Mouse (Mus musculus): Measurements from ENCODE around the gene Krt82. TPM values are rescaled to one million over a fixed set of nuclear protein-coding genes. Genes with fewer than 3 reads are reported as not detected.

The Krt82 gene
- not detected for total RNA-seq (2022)

DNA sequence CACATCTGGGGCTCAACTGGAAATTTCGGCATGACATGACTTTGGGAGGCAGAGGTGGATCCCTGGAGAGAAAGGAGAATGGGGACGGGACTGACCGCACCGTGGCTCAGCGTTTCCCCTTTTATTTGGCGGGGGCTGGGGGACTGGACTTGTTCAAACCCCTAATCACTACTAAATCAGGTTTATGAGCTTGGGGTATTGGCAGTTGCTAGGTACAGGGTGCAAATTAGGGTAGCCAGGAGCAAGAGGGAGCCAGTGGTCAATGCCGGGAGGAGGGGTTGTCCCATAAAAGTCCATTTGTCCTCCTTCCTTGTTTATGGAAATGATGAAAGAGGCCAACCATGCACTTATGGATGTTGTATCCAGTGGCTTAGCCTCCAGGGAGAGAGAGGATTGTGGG, at the start of gene Krt82:
Krt82 (minus strand) TSS at position 101 of the 400 bp plus-strand sequence.
- no peak for DNase-seq (ENCODE audit: low spot score in 2 of 2)

- DNase-seq (ENCODE audit: low spot score in 2 of 2), result no peak
These were observed 48.7 kb upstream of the Krt82 start for GRCm38 (mm10) chr15:101599123-101599522.

- no peak for DNase-seq (ENCODE audit: low spot score in 2 of 2)
These were observed 37.7 kb upstream of the Krt82 start for GRCm38 (mm10) chr15:101588216-101588615.

DNA sequence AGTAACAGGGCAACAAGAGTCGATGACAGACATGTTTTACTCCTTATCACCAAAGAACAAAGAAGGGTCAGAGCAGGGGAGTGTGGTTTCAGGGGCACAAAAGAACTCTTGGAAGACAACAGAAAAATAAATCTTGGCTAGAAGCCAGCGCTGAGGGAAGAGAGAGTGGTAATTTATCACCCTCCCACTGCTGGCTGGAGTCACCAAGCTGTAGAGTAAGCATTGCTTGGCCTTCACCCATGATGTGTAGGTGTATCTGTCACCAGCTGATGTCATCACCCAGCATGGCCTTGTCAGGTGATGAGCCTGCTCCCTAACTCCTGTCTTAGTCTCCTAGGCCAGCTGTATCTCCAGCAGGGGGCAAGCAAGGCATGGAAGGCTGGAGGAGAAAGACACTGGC, 34.0 kb upstream of the Krt82 start:
- DNase-seq (ENCODE audit: low spot score in 2 of 2), result no peak

DNA sequence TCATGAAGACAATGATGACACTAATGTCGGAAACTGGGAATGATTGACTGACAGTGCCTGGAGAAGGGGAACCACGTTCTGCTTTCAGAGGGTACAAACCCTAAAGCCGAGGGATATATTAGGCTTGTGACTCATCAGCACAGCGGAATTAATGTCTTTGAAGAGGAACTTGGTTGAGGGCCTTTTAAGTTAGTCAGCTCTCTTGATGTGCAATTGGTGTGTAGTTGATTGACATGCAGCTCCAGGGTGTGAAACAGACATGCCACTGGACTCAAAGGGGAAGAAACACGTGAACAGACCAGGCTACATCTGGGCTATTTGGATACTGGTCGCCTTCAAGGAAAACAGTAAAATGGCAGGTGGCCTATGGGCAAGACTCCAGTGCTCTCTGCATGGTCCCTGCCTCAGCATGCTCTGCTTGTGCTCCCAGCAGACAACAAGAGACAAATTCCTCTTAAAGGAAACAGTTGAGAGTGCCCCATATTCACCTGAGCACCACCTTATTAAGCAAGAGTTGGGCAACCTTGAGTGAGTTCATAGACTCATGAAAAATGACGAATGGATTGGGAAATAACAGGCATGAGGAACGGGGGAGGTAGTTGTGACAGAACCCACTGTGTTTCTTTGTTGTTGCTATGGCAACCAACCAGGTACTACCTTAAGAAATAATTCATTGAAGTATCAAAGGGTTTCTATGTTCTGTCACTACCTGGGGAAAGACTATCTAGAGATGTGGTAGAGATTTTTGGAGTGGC, 32.9 kb upstream of the Krt82 start:
- DNase-seq (ENCODE audit: low spot score in 2 of 2), result no peak

DNA sequence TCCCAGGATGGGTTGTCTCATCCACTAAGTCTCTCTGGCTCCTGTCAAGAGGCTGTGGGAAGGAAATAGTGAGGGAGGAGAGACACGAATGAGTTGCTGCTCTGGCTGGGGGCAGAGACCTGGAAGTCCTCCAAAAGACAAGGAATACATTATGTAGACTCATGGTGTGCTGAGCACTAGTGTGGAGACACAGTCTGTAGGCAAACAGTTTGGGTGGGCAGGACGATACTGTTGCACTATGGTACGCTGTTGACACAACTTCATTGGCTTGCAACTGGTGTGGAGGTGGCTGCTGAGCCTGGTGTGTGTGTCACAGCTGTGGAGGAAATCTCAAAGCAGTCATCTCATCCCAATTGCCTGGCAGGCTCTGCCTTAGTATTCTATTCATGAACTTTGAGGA, 31.2 kb upstream of the Krt82 start:
- DNase-seq (ENCODE audit: low spot score in 2 of 2), result no peak

DNA sequence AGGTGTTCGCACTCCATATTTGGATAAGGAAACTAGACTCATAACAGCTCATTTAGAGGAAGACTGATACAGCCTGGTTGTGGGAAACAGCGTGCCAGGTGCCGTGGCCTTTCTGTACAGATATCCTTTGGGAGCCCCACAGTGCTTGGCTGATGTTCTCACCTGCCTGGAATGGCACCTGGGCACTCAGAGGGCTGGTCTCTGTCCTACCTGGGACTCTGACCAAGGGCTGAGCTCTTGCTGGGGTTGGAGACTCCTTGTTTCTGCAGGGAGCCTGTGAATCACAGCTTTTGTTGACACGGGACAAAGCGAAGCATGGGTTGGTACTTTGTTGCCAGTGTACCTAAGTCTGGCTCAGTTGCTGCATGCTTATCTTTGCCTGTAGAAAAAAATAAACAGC, 25.0 kb upstream of the Krt82 start:
- DNase-seq (ENCODE audit: low spot score in 2 of 2), result no peak

DNA sequence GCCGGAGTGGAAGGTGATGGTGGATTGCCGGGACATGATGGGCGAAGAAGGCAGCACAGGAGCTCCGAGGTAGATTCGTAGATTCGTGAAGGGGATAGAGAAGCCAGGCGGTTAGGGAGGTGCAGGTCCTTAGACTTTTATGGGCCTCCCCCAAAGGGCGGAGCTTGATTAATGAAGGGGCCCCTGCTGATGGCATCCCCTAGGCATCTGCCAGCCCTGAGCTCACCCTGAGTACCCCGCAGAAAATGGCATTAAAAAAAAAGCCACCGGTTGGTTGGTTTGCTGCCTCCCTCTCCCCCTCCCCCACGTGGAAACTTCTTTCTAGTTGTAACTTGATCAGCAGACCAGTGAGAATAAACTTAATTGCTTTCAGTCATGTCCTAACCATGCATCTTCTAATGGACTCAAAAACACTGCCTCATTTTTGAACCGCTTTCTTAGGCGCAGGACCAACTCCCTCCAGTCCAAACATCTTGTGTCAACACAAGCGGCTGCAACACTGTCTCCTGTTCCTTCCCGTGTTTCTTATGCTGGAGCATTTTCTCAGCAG, 23.4 kb upstream of the Krt82 start, which contains the start of gene Krt75:
Krt75 (minus strand) TSS at position 109 of the 550 bp plus-strand sequence.
- no peak for DNase-seq (ENCODE audit: low spot score in 2 of 2)

- no peak for DNase-seq (ENCODE audit: low spot score in 2 of 2)
These were observed 17.3 kb upstream of the Krt82 start for GRCm38 (mm10) chr15:101567780-101568179.

DNA sequence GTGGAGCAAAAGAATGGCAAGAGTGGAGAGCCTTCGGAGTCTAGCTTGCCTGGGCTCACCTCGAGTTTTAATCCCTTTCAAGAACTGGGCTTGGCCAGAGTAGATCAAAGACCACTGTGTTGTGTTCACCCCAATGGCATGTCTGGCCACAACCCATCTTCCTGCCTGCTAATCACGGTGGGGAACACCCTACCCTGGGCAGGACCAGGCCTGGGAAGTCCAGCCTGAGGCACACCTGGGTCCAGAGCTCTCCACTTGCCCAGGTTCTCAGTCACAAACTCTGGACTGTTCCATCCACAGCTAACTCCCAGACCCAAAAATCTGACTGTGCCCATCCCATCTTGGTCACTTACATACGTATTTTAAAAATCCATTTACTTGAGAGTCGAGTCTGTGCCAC, 12.4 kb upstream of the Krt82 start, which contains the start of gene Krt90:
Krt90 (minus strand) TSS at position 101 of the 400 bp plus-strand sequence.
- DNase-seq (ENCODE audit: low spot score in 2 of 2), result no peak

GRCm38 (mm10) chr15:101558034-101558646, 7.7 kb upstream of the Krt82 start:
- no peak for DNase-seq (ENCODE audit: low spot score in 2 of 2)

- no peak for DNase-seq (ENCODE audit: low spot score in 2 of 2)
These were observed 2.7 kb upstream of the Krt82 start for GRCm38 (mm10) chr15:101553169-101553568.

DNA sequence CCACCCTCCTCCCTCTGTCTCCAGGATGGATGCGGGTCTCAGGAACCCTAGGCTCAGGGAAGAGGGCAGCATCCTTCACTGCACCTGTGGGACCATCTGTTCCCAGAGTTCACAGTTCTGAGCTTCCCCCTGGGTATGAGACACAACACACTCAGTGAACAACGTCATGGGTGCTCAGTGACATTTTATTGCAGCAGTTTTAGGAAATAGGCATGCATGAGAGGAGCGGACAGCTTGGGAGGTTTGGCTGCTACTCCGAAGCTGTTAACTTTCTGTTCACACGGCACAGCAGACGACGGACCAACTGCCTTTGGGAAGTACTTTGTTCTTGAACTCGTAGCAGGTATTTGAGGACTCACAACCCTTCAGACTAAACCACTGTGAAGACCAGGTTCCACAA, 1.7 kb upstream of the Krt82 start:
- no peak for DNase-seq (ENCODE audit: low spot score in 2 of 2)

DNA sequence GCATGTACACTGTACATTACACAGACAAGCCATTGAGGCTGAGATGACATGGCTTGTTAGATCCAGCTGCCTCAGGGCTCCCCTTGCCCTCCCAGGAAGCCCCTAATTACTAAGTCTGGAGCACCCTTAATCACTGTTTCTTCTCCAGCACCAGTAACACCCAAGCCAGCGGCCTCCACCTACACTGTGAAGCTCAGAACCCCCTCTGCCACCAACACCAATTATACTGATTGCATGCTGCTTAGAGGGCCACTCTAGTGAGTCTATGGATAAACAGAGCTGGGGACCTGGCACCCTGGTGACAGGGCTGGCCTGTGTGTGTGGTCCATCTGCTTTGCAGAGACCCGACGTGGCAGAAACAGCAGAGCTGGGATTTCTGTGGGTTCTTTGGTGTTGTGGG, 6.0 kb downstream of the Krt82 start:
- DNase-seq (ENCODE audit: low spot score in 2 of 2), result no peak

DNA sequence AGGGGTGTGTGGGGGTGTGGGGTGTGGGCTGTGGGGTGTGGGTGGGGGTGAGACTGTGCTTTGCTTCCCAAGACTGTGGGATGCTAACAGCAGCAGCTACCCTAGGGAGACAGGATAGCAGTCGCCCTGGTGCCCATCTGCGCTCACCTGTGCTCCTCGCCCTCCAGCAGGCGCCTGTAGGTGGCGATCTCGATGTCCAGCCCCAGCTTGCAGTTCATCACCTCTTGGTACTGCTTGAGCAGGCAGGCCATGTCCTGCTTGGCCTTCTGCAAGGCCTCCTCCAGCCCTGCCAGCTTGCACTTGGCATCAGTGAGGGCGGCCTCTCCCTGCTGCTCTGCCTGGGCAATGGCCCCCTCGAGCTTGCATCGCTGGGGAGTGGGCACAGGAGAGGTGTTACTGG, 7.9 kb downstream of the Krt82 start:
- no peak for DNase-seq (ENCODE audit: low spot score in 2 of 2)

DNA sequence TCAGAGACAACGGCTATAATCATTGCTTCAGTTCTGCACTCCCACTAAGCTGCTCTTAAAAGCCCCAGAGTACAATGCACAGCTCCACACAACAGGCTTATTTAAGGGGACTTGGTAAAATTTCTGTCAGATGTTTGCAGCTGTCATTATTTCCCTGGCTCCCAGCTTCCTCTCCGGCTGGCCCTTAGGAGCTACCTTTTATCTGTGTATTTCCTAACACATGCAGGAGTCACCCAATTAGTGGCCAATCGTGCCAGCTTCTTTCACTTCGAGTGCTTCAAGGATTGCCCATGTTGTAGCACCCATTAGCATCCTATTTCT, 11.9 kb downstream of the Krt82 start:
- DNase-seq (ENCODE audit: low spot score in 2 of 2), result no peak

DNA sequence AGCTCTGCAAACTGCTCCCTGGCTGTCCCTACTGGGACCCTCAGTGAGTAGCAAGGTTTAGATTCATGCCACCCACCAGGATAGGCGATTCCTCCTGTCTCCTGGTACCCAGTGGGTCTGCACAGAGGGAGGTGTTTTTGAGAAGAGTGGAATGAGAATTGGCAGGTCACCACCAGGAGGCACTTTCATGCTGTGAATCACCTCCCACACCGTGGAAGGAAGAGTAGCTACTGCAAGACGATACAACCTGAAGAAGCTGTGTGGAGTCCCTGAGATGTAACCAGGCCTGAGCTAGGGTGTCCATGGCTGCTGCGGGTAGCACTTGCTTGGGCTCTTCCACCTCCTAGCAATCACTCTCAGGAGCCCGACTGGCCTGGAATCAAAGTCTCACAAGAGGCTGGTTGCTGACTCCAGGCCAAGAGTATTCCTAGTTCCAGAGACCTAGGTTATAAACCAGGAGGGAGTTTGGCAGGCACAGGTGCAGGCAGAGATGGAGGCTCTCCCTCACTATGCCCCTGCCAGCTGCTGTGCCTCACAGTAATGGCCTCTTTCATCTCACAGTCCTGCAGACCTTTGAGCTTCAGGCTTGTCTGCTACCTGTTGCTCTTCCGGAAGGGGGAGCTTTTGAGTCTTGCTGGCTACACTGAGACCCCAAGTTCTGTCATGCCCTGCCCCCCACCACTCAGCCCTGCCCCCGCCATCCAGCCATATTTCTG, 12.4 kb downstream of the Krt82 start:
- DNase-seq (ENCODE audit: low spot score in 2 of 2), result no peak

GRCm38 (mm10) chr15:101536054-101536850, 14.2 kb downstream of the Krt82 start:
- DNase-seq (ENCODE audit: low spot score in 2 of 2), result no peak

GRCm38 (mm10) chr15:101532720-101533119, 17.7 kb downstream of the Krt82 start, which contains the start of gene Krt84:
Gene Krt84, minus strand, starts transcription at chr15:101532820.
- DNase-seq (ENCODE audit: low spot score in 2 of 2), result no peak

DNA sequence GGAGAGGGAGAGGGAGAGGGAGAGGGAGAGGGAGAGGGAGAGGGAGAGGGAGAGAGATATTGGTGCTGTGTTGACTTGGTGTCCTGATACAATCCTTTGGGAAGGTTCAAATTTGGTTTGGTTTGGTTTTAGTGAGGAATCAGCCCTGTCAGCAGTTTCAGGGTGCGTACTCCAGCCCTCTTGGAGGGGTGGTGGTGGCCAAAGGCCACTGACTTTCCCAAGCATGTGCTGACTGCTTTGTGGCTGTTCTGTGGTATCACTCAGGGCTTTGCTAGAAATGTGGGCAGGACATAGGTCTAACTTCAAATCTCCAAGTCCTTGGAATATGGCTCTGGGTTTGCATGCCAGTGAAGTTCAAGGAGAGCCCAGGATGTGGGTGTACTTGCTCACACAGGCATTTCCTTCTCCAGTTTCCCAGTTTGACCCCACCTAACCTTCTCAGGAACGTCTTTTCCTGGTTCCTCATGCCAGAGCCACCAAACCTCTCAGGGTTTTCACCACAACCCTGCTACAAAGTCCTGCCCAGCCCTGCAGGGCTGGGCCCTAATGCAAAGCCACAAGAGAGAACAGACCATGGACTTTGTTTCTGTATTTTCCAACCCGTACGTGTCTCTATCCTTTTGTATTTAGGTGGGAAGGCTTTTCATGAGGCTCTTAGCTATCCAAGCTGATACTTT, 27.8 kb downstream of the Krt82 start:
- DNase-seq (ENCODE audit: low spot score in 2 of 2), result no peak

DNA sequence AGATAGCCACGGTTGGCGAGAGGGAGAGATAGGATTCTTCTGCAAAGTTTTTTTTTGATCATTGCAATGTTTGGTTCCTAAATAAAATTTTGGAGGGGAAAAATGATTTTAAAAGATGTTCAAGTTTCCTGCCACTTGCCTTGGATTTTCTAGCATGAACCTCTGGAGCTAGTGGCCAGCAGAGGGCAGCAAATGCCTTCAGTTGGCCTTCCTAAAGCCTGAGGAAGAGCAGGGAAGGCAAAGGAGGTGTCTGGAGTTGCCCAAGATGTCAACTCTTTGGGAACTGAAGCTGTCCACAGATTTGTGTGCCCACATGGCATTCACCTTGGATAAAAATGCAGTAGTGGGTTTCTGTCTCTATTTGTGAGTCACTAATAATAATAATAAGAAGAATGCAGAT, 30.7 kb downstream of the Krt82 start:
- DNase-seq (ENCODE audit: low spot score in 2 of 2), result peak; percentile 26 to 52

All from gastrocnemius, adult 8-10 months (tissue).